21 mouse cellular contexts compared by ENCODE assay signal in the genomic region with DNA sequence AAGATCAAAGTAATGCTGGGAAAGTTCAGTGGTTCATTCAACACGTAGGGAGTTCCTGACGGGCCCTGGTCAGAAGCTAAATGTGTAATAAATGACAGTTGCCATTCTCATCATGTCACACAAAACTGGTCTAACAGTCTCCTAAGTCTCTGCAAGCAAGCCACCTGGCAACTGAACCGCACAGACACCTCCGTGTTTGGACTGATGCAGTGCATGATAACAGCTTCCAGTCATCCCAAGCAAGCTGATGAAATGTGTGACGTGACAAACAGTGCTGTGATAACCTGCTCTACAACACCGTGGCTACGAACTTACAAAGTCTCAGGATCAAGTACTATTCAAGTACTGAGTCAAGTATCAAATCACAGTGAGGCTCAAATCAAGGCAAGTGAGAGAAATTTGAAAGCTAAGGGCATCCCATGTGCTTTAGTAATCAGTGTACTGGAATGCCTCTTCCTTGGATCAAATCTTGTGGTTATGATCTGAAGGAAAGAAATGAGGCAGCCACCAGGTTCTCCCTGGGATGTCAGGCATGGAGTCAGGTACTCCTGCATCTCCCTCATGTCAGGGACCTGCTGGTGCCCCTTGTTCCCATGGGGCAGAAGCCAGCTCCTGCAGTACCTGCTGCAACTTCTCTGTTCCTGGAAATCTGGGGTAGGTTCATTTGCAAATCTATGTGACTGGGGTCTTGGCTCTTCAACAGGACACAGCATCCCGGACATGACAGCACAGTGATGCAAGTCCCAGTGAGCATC. TPM values are rescaled to one million over a fixed set of nuclear protein-coding genes. Genes with fewer than 3 reads are reported as not detected.
"Had no signal": no experiment of that assay in that cellular context is flagged by ENCODE, and none has a peak within 500 bp of the region (broad histone marks: within the 10 kb centered on the region; RNA-seq: fewer than 3 reads in every experiment).

No protein-coding gene starts in this region.

- H3K9me3 ChIP-seq: lung, embryonic 15.5 days; megakaryocyte, embryonic 14.5 days; midbrain, embryonic 12.5 days; neural tube, embryonic 12.5 days had no signal

- H3K4me1 ChIP-seq: lung, embryonic 15.5 days; midbrain, embryonic 12.5 days; neural tube, embryonic 12.5 days had no signal

- H3K4me3 ChIP-seq: lung, embryonic 15.5 days; midbrain, embryonic 12.5 days; neural tube, embryonic 12.5 days had no signal

- ATAC-seq: liver, postnatal 0 days; lung, postnatal 0 days had no signal

- H3K9ac ChIP-seq: liver, postnatal 0 days; lung, embryonic 15.5 days; midbrain, embryonic 12.5 days; neural tube, embryonic 12.5 days had no signal

- H3K27me3 ChIP-seq: lung, embryonic 15.5 days; megakaryocyte, embryonic 14.5 days; midbrain, embryonic 12.5 days; neural tube, embryonic 12.5 days had no signal

- DNase-seq: liver, postnatal 0 days; lung, adult 2 months; lung, postnatal 14 days; lung, postnatal 36 days; midbrain, embryonic 14.5 days; right cerebral cortex, postnatal 25 days; right cerebral cortex, postnatal 4 days; spleen, adult 18-20 months; thymus, adult 18-20 months; thymus, postnatal 14 days; thymus, postnatal 36 days had no signal

- H3K4me2 ChIP-seq: lung, embryonic 15.5 days; midbrain, embryonic 12.5 days; neural tube, embryonic 12.5 days had no signal

- H3K27ac ChIP-seq: lung, embryonic 15.5 days; macrophage; midbrain, embryonic 12.5 days; neural tube, embryonic 12.5 days had no signal

RNA-seq across cellular contexts. Expression of gene Spx, which starts 34.5 kb away (rescaled TPM):
- total RNA-seq: megakaryocyte progenitor cell, adult 5-6 weeks; monocyte, adult 5-6 weeks had no signal
- polyA plus RNA-seq: macrophage had no signal

RNA-seq across cellular contexts. Expression of gene Slco1a5, which starts 56.0 kb away (rescaled TPM):
- total RNA-seq: megakaryocyte progenitor cell, adult 5-6 weeks; monocyte, adult 5-6 weeks; neutrophil, adult 5-6 weeks had no signal
- polyA plus RNA-seq: liver, postnatal 0 days; macrophage; small intestine, adult 2 months had no signal
